Mouse (Mus musculus) liver, postnatal 0 days (tissue): ENCODE results near the gene Anks1.

ENCODE experiments used
- CTCF ChIP-seq: sonication (generic); IDR thresholded peaks from 2 replicates; pipeline ENCODE4 v1.5.1; 2016; ENCODE audit warnings: antibody characterized with exemption, low read depth
- EP300 ChIP-seq: IDR thresholded peaks from 2 replicates; pipeline ENCODE4 v1.6.1; 2016; ENCODE audit warnings: antibody characterized with exemption, low read depth, mild to moderate bottlenecking

DNA sequence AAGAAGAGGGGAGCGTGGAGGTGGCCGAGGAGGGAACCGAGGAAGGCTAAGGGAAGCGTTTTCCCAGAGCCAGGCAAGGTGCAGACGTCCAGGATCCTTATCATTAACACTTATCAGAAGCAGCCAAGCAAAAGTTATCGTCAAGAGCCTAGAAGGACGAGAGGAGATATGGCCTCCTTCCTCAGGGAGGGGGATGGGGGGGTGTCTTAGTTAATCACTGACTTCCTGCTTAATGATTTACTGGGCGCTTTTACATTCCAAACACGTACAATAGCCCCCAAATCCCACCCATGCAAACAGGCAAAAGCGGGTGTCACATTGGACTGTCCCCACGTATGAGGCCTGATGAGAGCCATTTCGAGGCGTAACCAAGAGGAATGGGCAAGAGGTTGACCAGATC, 173.8 kb downstream of the Anks1 start:
- no peak for TF ChIP-seq EP300
- no peak for TF ChIP-seq CTCF
